Mouse (Mus musculus) ES-E14 (cell line): ENCODE data around the gene Ube2k.

Experiments used
- CHD2 ChIP-seq: IDR thresholded peaks from 2 replicates; pipeline ENCODE4 v1.6.1; 2014; ENCODE audit warnings: mild to moderate bottlenecking, low read depth, low read length, inconsistent platforms
- MAFK ChIP-seq: IDR thresholded peaks from 2 replicates; pipeline ENCODE4 v1.6.1; 2014; ENCODE audit warnings: mild to moderate bottlenecking, low read depth, low read length, inconsistent platforms; ENCODE audit not compliant: insufficient read depth
- ZC3H11A ChIP-seq: IDR thresholded peaks from 2 replicates; pipeline ENCODE4 v1.6.1; 2012; ENCODE audit warnings: low read depth, mild to moderate bottlenecking, inconsistent platforms, low read length, borderline replicate concordance
- ZNF384 ChIP-seq: IDR thresholded peaks from 2 replicates; pipeline ENCODE4 v1.6.1; 2012; ENCODE audit warnings: low read depth, low read length, inconsistent platforms

DNA sequence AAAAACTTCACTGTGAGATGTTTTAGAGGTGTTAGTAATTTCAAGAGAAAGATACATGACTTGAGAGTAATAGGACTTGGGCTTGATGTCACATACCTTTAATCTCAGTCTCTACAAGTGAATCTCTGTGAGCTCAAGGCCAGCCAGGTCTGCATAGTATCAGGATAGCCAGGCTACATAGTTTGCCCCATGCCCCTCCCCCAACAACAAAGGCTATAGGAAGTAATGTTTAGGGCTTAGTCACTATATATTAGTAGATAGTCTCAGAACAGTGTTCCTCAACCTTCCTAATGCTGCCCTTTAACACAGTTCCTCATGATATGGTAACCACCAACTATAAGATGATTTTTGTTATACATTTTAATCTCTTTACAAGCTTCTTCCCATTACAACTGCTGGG lies 20.1 kb downstream of the Ube2k start:
- TF ChIP-seq CHD2, result no peak
- TF ChIP-seq ZC3H11A, result no peak
- no peak for TF ChIP-seq ZNF384
- TF ChIP-seq MAFK, result no peak
